Comparison of ENCODE assay signal across 37 mouse cellular contexts in genomic region chr7:27417151-27417550, GRCm38 (mm10). TPM values are rescaled to one million over a fixed set of nuclear protein-coding genes. Genes with fewer than 3 reads are reported as not detected.
"Had no signal": no experiment of that assay in that cellular context is flagged by ENCODE, and none has a peak within 500 bp of the region (broad histone marks: within the 10 kb centered on the region; RNA-seq: fewer than 3 reads in every experiment).

No protein-coding gene starts in this region.

- H3K9ac ChIP-seq: heart, embryonic 12.5 days; hindbrain, embryonic 12.5 days; hindbrain, embryonic 14.5 days; intestine, embryonic 15.5 days; limb, embryonic 12.5 days had no signal

- H3K4me2 ChIP-seq: heart, embryonic 12.5 days; hindbrain, embryonic 12.5 days; hindbrain, embryonic 14.5 days; intestine, embryonic 15.5 days; limb, embryonic 12.5 days; liver, embryonic 11.5 days had no signal

- DNase-seq: gastrocnemius, adult 2 months; gastrocnemius, postnatal 10 days; gastrocnemius, postnatal 25 days; heart, adult 18-20 months; heart, postnatal 10 days; heart, postnatal 4 days; kidney, adult 18-20 months; kidney, adult 8-10 months; kidney, postnatal 10 days; kidney, postnatal 25 days; kidney, postnatal 4 days; liver had no signal

- ATAC-seq: hindbrain, embryonic 16.5 days; inflammation-experienced regulatory T-cells, adult 6 months; intestine, embryonic 15.5 days; intestine, postnatal 0 days had no signal

- H3K27ac ChIP-seq: gastrocnemius, adult 2 months; heart, embryonic 10.5 days; hindbrain, embryonic 10.5 days; hindbrain, embryonic 12.5 days; hindbrain, embryonic 14.5 days; intestine, embryonic 15.5 days; left cerebral cortex, adult 2 months; limb, embryonic 10.5 days; limb, embryonic 12.5 days had no signal

- H3K4me1 ChIP-seq: heart, embryonic 10.5 days; heart, embryonic 12.5 days; hindbrain, embryonic 10.5 days; hindbrain, embryonic 12.5 days; intestine, embryonic 15.5 days; limb, embryonic 10.5 days; limb, embryonic 12.5 days had no signal

- H3K36me3 ChIP-seq: heart, embryonic 10.5 days; heart, embryonic 12.5 days; hindbrain, embryonic 10.5 days; hindbrain, embryonic 12.5 days; intestine, embryonic 15.5 days; limb, embryonic 10.5 days; limb, embryonic 12.5 days had no signal

- H3K9me3 ChIP-seq: hindbrain, embryonic 12.5 days; intestine, embryonic 15.5 days; limb, embryonic 10.5 days had no signal

- H3K27me3 ChIP-seq: intestine, embryonic 15.5 days had no signal

- H3K4me3 ChIP-seq: gastrocnemius, adult 2 months; heart, embryonic 10.5 days; heart, embryonic 12.5 days; hindbrain, embryonic 10.5 days; hindbrain, embryonic 12.5 days; intestine, embryonic 15.5 days; left cerebral cortex, adult 2 months; limb, embryonic 10.5 days; limb, embryonic 12.5 days had no signal

RNA-seq across cellular contexts. Expression of gene Sptbn4, which starts 30.3 kb away (rescaled TPM):
- total RNA-seq: granulocyte monocyte progenitor cell, adult 5-6 weeks had no signal

RNA-seq across cellular contexts. Expression of gene Gm20479, which starts 59.9 kb away (rescaled TPM):
- total RNA-seq: gastrocnemius, adult 2 months; gastrocnemius, postnatal 10 days; gastrocnemius, postnatal 25 days; gastrocnemius, postnatal 4 days; heart, adult 18-20 months; heart, adult 8-10 months; heart, postnatal 25 days; layer of hippocampus, adult 8-10 months; layer of hippocampus, postnatal 10 days; layer of hippocampus, postnatal 25 days; left cerebral cortex, adult 2 months; left cerebral cortex, postnatal 14 days; left cerebral cortex, postnatal 36 days had no signal
- polyA plus RNA-seq: heart, embryonic 14.5 days; heart, embryonic 16.5 days; hindbrain, embryonic 10.5 days; hindbrain, embryonic 14.5 days; hindbrain, embryonic 16.5 days; limb, embryonic 10.5 days; limb, embryonic 12.5 days; limb, embryonic 14.5 days had no signal
